Mouse (Mus musculus): ENCODE data around the gene Glis1. TPM values are rescaled to one million over a fixed set of nuclear protein-coding genes. Genes with fewer than 3 reads are reported as not detected.

Gene Glis1
- polyA plus RNA-seq, 1 experiment = 0.46 TPM

DNA sequence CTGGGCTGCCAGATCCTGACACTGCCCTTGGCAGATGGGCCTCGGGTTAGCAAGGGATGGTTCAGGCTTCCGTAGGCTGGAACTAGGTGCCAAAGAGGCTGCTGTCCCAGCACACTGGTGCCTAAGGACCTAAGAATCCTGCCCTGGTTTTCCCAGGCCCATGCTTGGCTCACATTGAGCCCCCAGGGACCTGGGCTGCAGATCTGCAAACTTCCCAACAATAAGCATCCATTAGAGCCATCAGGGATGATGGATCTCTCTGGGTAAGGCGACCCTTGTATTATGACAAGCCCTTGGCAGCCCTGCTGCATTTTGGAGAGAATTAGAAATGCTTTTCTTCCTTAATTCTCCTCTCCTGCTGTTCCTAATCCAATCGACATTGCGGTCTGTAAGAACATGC, 187.0 kb downstream of the Glis1 start:
- no peak overlapping the region for H3K27ac ChIP-seq (ENCODE audit: insufficient read depth, low read length)
- H3K4me3 ChIP-seq (replicated peaks; ENCODE audit: insufficient read depth, low read depth, low read length) = no peak overlapping the region
- WGBS = 54% methylated on average over 5 of the region's 5 CpGs
- H3K4me1 ChIP-seq (ENCODE audit: control insufficient read depth, insufficient read depth, low read length) = peaks cover 9% of the 10 kb centered on the region; the same call in 1 of the 2 replicates
- TF ChIP-seq POLR2A (IDR thresholded peaks at IDR 0.05; ENCODE audit: borderline replicate concordance, insufficient read depth, low read length) (no peak), CTCF (IDR thresholded peaks at IDR 0.05; ENCODE audit: borderline replicate concordance, insufficient read depth, low read depth, low read length) (no peak)
- no peaks in the 10 kb centered on the region for H3K27me3 ChIP-seq (ENCODE audit: control insufficient read depth, insufficient read depth, low read length)
- no peak for DNase-seq

DNA sequence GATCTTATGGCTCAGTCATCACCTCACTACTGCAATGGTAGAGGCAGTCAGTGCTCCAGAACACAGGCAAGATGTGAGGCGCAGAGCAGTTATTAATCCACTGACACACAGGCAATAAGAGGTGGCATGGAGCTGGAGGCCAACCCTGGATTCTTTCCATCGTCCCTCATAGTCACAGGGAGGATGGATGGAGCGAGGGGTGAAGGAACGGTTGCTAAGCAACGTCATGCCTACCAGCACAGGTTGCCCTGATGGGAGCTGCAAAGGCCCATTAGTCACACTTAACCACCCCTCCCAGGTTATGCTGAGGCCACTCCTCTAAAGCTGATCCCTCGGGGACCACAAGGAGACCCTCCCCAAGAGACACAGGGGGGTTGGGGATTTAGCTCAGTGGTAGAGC, 187.9 kb downstream of the Glis1 start:
- DNase-seq = no peak
- Histone ChIP-seq H3K4me3 (replicated peaks; ENCODE audit: insufficient read depth, low read depth, low read length) (no peak overlapping the region), H3K4me1 (ENCODE audit: control insufficient read depth, insufficient read depth, low read length) (peaks cover 10% of the 10 kb centered on the region; the same call in 1 of the 2 replicates), H3K27ac (ENCODE audit: insufficient read depth, low read length) (no peak overlapping the region), H3K27me3 (ENCODE audit: control insufficient read depth, insufficient read depth, low read length) (no peaks in the 10 kb centered on the region)
- 70% methylated on average over 6 of the region's 6 CpGs for WGBS
- TF ChIP-seq CTCF (IDR thresholded peaks at IDR 0.05; ENCODE audit: borderline replicate concordance, insufficient read depth, low read depth, low read length) (no peak), POLR2A (IDR thresholded peaks at IDR 0.05; ENCODE audit: borderline replicate concordance, insufficient read depth, low read length) (no peak)

DNA sequence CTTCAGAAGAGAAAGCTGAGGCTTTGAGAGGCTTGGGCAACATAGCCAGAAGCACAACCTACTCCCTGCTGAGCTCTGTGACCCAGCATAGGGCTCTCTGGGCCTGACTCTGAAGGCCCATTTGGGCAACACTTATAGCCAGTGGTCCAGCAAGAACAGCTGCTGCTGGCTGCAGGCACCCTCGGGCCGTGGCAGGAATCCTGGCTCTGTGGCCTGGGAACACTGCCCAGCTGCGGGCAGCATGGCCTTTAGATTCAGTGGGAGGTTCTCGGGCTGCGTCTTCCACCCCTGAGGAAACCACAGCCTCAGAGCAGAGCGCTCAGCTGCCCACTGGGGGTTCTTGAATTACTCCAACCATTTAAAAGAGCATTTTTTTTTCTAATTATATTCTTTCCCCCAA, 189.5 kb downstream of the Glis1 start:
- Histone ChIP-seq H3K27me3 (ENCODE audit: control insufficient read depth, insufficient read depth, low read length) (no peaks in the 10 kb centered on the region), H3K4me1 (ENCODE audit: control insufficient read depth, insufficient read depth, low read length) (peaks cover 26% of the 10 kb centered on the region), H3K27ac (ENCODE audit: insufficient read depth, low read length) (no peak overlapping the region), H3K4me3 (replicated peaks; ENCODE audit: insufficient read depth, low read depth, low read length) (no peak overlapping the region)
- TF ChIP-seq POLR2A (IDR thresholded peaks at IDR 0.05; ENCODE audit: borderline replicate concordance, insufficient read depth, low read length) (no peak), CTCF (IDR thresholded peaks at IDR 0.05; ENCODE audit: borderline replicate concordance, insufficient read depth, low read depth, low read length) (no peak)
- 69% methylated on average over 6 of the region's 6 CpGs for WGBS
- DNase-seq = no peak

DNA sequence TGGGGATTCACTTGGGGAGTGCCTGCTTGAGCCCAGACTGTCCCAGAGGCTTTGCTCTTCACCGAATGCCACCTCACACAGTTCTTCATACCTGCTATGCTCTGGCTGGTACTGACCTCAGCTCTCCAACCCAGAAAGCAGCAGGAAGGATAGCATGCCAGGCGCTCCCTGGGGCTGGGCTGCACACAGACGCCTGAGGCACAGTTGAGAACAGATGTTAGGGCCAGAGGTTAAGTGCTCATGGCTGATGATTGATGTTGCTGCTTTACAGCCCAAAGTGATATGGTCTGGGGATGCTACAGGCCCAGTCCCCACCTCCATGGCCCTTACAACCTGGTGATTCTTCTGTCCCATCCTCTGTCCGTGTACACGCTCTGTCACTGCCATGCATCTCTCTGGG, 190.6 kb downstream of the Glis1 start:
- WGBS = 83% methylated on average over 5 of the region's 5 CpGs

DNA sequence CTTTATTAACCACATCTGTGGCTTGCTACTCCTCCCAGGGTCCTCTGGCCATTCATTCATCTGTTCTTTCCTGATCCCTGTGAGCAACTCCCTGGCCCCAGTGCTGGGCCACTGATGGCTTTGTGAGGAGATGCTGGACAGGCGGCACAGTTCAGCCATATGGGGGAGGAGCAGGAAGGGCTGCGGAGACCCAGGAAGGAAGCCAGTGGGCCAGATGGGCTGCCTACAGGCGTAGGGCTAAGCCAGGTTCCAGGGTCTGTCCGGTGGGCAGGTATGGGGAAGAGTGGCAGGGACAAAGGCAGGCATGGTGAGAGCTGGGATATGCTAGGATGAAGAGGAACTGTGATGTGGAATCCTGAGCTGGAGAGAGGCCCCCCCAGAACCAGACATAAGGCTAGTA, 193.8 kb downstream of the Glis1 start:
- no peak overlapping the region for H3K4me3 ChIP-seq (replicated peaks; ENCODE audit: insufficient read depth, low read depth, low read length)
- 17% methylated on average over 4 of the region's 4 CpGs for whole genome bisulfite sequencing
- H3K4me1 ChIP-seq (ENCODE audit: control insufficient read depth, insufficient read depth, low read length) = peaks cover 38% of the 10 kb centered on the region
- no peak overlapping the region for H3K27ac ChIP-seq (ENCODE audit: insufficient read depth, low read length)
- peak; percentile 64 to 75 for DNase-seq
- no peaks in the 10 kb centered on the region for H3K27me3 ChIP-seq (ENCODE audit: control insufficient read depth, insufficient read depth, low read length)
- TF ChIP-seq POLR2A (IDR thresholded peaks at IDR 0.05; ENCODE audit: borderline replicate concordance, insufficient read depth, low read length) (no peak), CTCF (IDR thresholded peaks at IDR 0.05; ENCODE audit: borderline replicate concordance, insufficient read depth, low read depth, low read length) (no peak)

More for the DNA sequence above, 190.6 kb downstream of the Glis1 start:
- TF ChIP-seq CTCF (IDR thresholded peaks at IDR 0.05; ENCODE audit: borderline replicate concordance, insufficient read depth, low read depth, low read length) (no peak), POLR2A (IDR thresholded peaks at IDR 0.05; ENCODE audit: borderline replicate concordance, insufficient read depth, low read length) (no peak)
- no peak for DNase-seq
- Histone ChIP-seq H3K4me1 (ENCODE audit: control insufficient read depth, insufficient read depth, low read length) (peaks cover 26% of the 10 kb centered on the region), H3K27ac (ENCODE audit: insufficient read depth, low read length) (no peak overlapping the region), H3K4me3 (replicated peaks; ENCODE audit: insufficient read depth, low read depth, low read length) (no peak overlapping the region), H3K27me3 (ENCODE audit: control insufficient read depth, insufficient read depth, low read length) (no peaks in the 10 kb centered on the region)

DNA sequence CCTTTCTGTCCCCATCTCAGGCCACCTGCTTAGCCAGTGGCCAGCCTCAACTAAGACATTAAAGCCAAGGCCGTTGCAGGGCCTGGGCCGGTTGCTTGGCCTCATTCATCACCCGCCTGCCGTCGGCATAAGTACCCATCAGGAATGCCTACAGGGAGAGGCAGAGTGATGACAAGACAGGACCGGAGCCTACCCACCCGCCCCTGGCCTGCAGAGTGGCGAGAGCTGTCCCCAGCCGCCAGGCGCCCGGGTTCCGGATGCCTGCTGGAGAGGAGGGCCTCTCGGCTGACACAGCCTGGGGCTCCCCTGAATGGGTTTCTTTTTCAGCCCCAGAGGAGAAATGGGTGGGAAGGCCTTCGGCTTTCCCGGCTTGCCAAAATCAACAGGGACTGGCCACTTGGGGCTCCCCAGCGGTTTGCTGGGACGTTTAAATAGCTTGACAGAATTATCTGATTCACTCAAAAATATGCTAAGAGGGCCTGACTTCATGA, 194.6 kb downstream of the Glis1 start:
- no peak overlapping the region for H3K4me3 ChIP-seq (replicated peaks; ENCODE audit: insufficient read depth, low read depth, low read length)
- H3K4me1 ChIP-seq (ENCODE audit: control insufficient read depth, insufficient read depth, low read length) = peaks cover 39% of the 10 kb centered on the region
- H3K27me3 ChIP-seq (ENCODE audit: control insufficient read depth, insufficient read depth, low read length) = no peaks in the 10 kb centered on the region
- no peak for TF ChIP-seq CTCF (IDR thresholded peaks at IDR 0.05; ENCODE audit: borderline replicate concordance, insufficient read depth, low read depth, low read length)
- no peak for TF ChIP-seq POLR2A (IDR thresholded peaks at IDR 0.05; ENCODE audit: borderline replicate concordance, insufficient read depth, low read length)
- H3K27ac ChIP-seq (ENCODE audit: insufficient read depth, low read length) = no peak overlapping the region
- 79% methylated on average over 17 of the region's 17 CpGs for WGBS
- no peak for DNase-seq

DNA sequence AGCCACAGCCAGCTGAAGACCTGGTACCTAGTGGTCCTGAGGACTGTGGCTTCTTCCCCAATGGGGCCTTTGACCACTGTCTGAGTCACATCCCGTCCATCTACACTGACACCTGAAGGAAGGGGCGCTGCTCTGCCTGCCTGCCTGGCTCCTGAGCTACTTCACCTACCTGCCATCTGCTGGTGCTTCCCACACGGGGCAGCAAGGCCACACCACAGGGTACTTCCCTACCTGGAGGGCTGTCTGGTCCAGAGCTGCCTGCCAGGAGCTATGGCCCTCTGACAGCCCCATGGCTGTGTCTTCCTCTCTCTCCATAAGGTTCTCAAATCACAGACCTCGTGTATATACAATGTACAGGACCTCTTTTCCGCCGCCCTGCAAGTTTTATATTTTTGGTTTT, 200.2 kb downstream of the Glis1 start:
- H3K27ac ChIP-seq (ENCODE audit: insufficient read depth, low read length) = no peak overlapping the region
- H3K27me3 ChIP-seq (ENCODE audit: control insufficient read depth, insufficient read depth, low read length) = no peaks in the 10 kb centered on the region
- peak; percentile 34 to 68 for DNase-seq
- whole genome bisulfite sequencing = 42% methylated on average over 6 of the region's 6 CpGs
- peaks cover 24% of the 10 kb centered on the region for H3K4me1 ChIP-seq (ENCODE audit: control insufficient read depth, insufficient read depth, low read length)
- TF ChIP-seq CTCF (IDR thresholded peaks at IDR 0.05; ENCODE audit: borderline replicate concordance, insufficient read depth, low read depth, low read length) (peak; percentile 34; the same call in 1 of the 2 replicates), POLR2A (IDR thresholded peaks at IDR 0.05; ENCODE audit: borderline replicate concordance, insufficient read depth, low read length) (no peak)
- no peak overlapping the region for H3K4me3 ChIP-seq (replicated peaks; ENCODE audit: insufficient read depth, low read depth, low read length)

DNA sequence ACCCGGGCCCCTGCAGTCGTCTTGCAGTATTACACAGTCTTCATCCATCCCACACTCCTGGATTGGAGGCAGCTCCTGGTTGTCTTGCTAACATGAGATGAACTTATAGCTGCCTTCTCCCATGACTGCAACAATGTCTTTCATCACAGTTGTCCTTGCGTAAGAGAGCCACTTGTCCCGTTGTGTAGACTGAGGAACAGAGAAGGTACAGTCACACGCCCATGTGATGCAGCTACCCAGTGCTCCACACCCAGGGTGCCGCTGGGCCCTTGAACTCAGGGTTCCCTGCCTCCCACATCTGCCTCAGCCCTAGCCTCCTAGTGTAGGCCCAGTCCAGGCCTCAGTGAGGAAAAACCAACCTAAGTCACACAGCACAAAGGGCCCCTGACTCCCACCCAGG, 201.7 kb downstream of the Glis1 start:
- Histone ChIP-seq H3K4me3 (replicated peaks; ENCODE audit: insufficient read depth, low read depth, low read length) (no peak overlapping the region), H3K27me3 (ENCODE audit: control insufficient read depth, insufficient read depth, low read length) (no peaks in the 10 kb centered on the region), H3K4me1 (ENCODE audit: control insufficient read depth, insufficient read depth, low read length) (peaks cover 24% of the 10 kb centered on the region), H3K27ac (ENCODE audit: insufficient read depth, low read length) (no peak overlapping the region)
- no peak for DNase-seq
- no peak for TF ChIP-seq POLR2A (IDR thresholded peaks at IDR 0.05; ENCODE audit: borderline replicate concordance, insufficient read depth, low read length)
- no peak for TF ChIP-seq CTCF (IDR thresholded peaks at IDR 0.05; ENCODE audit: borderline replicate concordance, insufficient read depth, low read depth, low read length)
- WGBS = 87% methylated on average over 6 of the region's 6 CpGs
